Mouse (Mus musculus) lung, embryonic 14.5 days (tissue): ENCODE data around the gene Gm10160. TPM values are rescaled to one million over a fixed set of nuclear protein-coding genes. Genes with fewer than 3 reads are reported as not detected.
A peak's percentile ranks its signal among the peaks of the same experiment; 100 is the strongest.

Experiments used
- ATAC-seq: fragments of 200-750 bp; cut with Nextera tagmentation; 2 replicates; pipeline ENCODE4 v1.8.0; 2017; ENCODE audit warnings: mild to moderate bottlenecking, moderate TSS enrichment, moderate library complexity; ENCODE audit not compliant: insufficient read depth
- DNase-seq: peaks from one replicate; pipeline ENCODE4 v3.0.0-alpha.2; 2015
- H3K27ac ChIP-seq: fragments of 300-500 bp; sonication (generic); 2 replicates; pipeline ENCODE4 v1.5.1; 2014; ENCODE audit warnings: low read depth, mild to moderate bottlenecking, moderate library complexity
- H3K27me3 ChIP-seq: fragments of 300-500 bp; sonication (generic); 2 replicates; pipeline ENCODE4 v1.6.1; 2014; ENCODE audit warnings: low read length, control low read depth; ENCODE audit not compliant: insufficient read depth
- H3K36me3 ChIP-seq: fragments of 300-500 bp; sonication (generic); 2 replicates; pipeline ENCODE4 v1.6.1; 2014; ENCODE audit warnings: control low read depth; ENCODE audit not compliant: insufficient read depth
- H3K4me1 ChIP-seq: fragments of 300-500 bp; sonication (generic); 2 replicates; pipeline ENCODE4 v1.6.1; 2014; ENCODE audit warnings: antibody characterized with exemption, control low read depth; ENCODE audit not compliant: insufficient read depth
- H3K4me2 ChIP-seq: fragments of 300-500 bp; sonication (generic); 2 replicates; pipeline ENCODE4 v1.6.1; 2014; ENCODE audit warnings: mild to moderate bottlenecking
- H3K4me3 ChIP-seq: fragments of 300-500 bp; sonication (generic); 2 replicates; pipeline ENCODE4 v1.5.1; 2014; ENCODE audit warnings: low read depth, low read length
- H3K9ac ChIP-seq: fragments of 300-500 bp; sonication (generic); 2 replicates; pipeline ENCODE4 v1.6.1; 2014
- H3K9me3 ChIP-seq: fragments of 300-500 bp; sonication (generic); 2 replicates; pipeline ENCODE4 v1.6.1; 2016; ENCODE audit warnings: low read depth, low read length, control low read depth
- CTCF ChIP-seq: IDR thresholded peaks from 2 replicates; pipeline ENCODE4 v1.5.1; 2016; ENCODE audit warnings: antibody characterized with exemption, low read depth
- WGBS: fragments of 180-500 bp; shearing (Covaris S2); extraction: QIAGEN DNeasy Blood & Tissue Kit; methylation state at CpG from one replicate; pipeline ENCODE4 v1.1.7; 2014; 5-methylcytosine and 5-hydroxymethylcytosine counted together
- polyA plus RNA-seq: library from polyadenylated mRNA; unstranded; fragments of >200 nt; fragmentation: Nextera tagmentation; extraction: Ambion mirVana; gene quantifications from 2 replicates; pipeline ENCODE4 v1.2.1, GENCODE M21; 2014

Gm10160 gene
- polyA plus RNA-seq, 1 experiment from 2014 or later, result not detected

- H3K4me3 ChIP-seq, result no peak overlapping the region
- H3K4me1 ChIP-seq, result 0 out of 2 replicates have a peak, but pooled peaks cover 3% of the 10 kb centered on the region
- H3K4me2 ChIP-seq, result no peak overlapping the region
- no peak overlapping the region for H3K9ac ChIP-seq
- no peak for TF ChIP-seq CTCF
- H3K27ac ChIP-seq, result no peak overlapping the region
- no peaks in the 10 kb centered on the region for H3K36me3 ChIP-seq
- H3K27me3 ChIP-seq, result no peaks in the 10 kb centered on the region
- DNase-seq, result no peak
- H3K9me3 ChIP-seq, result no peaks in the 10 kb centered on the region
- ATAC-seq, result no peak
- 42% methylated on average over 9 of the region's 9 CpGs for WGBS
These were observed 19.8 kb upstream of the Gm10160 start for GRCm38 (mm10) chr7:81875372-81875771.

GRCm38 (mm10) chr7:81874636-81875035, 19.0 kb upstream of the Gm10160 start:
- Histone ChIP-seq H3K27ac (no peak overlapping the region), H3K4me1 (0 out of 2 replicates have a peak, but pooled peaks cover 3% of the 10 kb centered on the region), H3K36me3 (no peaks in the 10 kb centered on the region), H3K27me3 (no peaks in the 10 kb centered on the region), H3K9ac (no peak overlapping the region), H3K4me3 (no peak overlapping the region), H3K4me2 (no peak overlapping the region), H3K9me3 (no peaks in the 10 kb centered on the region)
- TF ChIP-seq CTCF, result no peak
- ATAC-seq, result no peak
- no peak for DNase-seq
- WGBS, result 72% methylated on average over 6 of the region's 6 CpGs

DNA sequence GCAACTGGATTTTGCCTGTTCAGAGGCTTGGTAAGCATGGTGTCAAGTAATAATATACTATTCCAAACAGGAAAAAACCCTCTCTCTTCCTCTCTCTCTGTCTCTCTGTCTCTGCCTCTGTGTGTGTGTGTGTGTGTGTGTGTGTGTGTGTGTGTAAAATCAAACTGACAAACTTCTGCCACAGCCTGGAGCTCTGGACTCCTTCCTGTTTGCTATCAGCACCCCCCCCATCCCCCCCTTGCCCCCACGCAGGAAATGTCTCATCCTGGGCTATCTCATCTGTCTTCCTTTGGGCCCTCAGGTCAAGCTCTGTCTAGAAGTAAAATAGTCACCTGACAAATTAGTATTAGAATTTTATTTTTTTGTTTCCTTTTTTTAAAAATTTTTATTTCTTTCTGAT, 18.2 kb upstream of the Gm10160 start:
- no peak overlapping the region for H3K9ac ChIP-seq
- DNase-seq (no peak), ATAC-seq (no peak)
- H3K4me3 ChIP-seq, result no peak overlapping the region
- no peaks in the 10 kb centered on the region for H3K27me3 ChIP-seq
- H3K36me3 ChIP-seq, result no peaks in the 10 kb centered on the region
- no peak overlapping the region for H3K4me2 ChIP-seq
- H3K4me1 ChIP-seq, result 0 out of 2 replicates have a peak, but pooled peaks cover 3% of the 10 kb centered on the region
- H3K27ac ChIP-seq, result no peak overlapping the region
- WGBS, result 15% methylated on average over 1 of the region's 1 CpGs
- H3K9me3 ChIP-seq, result no peaks in the 10 kb centered on the region
- TF ChIP-seq CTCF, result no peak

GRCm38 (mm10) chr7:81872493-81873013, 17.0 kb upstream of the Gm10160 start:
- Histone ChIP-seq H3K4me1 (0 out of 2 replicates have a peak, but pooled peaks cover 3% of the 10 kb centered on the region), H3K9me3 (no peaks in the 10 kb centered on the region), H3K4me2 (no peak overlapping the region), H3K36me3 (no peaks in the 10 kb centered on the region), H3K27ac (no peak overlapping the region), H3K4me3 (no peak overlapping the region), H3K27me3 (no peaks in the 10 kb centered on the region), H3K9ac (no peak overlapping the region)
- ATAC-seq (peak; percentile 81), DNase-seq (peak; percentile 67)
- no peak for TF ChIP-seq CTCF
- WGBS, result 25% methylated on average over 13 of the region's 13 CpGs

DNA sequence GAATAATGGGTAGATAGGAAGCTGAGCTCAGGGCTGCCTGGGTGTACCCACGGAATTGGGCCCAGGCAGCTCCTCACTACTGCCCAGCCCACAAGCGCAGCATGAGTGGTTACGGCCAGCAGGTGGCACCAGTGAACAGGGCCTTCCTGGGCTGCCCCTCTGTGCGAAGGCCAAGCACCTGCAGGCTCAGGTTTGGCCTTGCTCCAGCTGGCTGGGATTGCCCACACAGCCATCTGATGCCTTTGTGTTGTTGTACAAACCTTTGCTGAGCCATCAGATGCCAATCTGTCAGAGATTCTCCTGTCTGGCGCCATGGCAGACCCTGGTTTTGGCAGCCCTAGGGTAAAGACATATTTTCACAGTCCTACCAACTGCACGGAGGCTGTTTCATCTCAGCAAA, 12.6 kb upstream of the Gm10160 start:
- Histone ChIP-seq H3K4me1 (no peaks in the 10 kb centered on the region), H3K4me2 (no peak overlapping the region), H3K9me3 (no peaks in the 10 kb centered on the region), H3K4me3 (no peak overlapping the region), H3K36me3 (no peaks in the 10 kb centered on the region; the same call in 1 of the 2 replicates), H3K27ac (no peak overlapping the region), H3K9ac (no peak overlapping the region), H3K27me3 (no peaks in the 10 kb centered on the region)
- 28% methylated on average over 6 of the region's 6 CpGs for WGBS
- peak; percentile 87 for DNase-seq
- peak; percentile 50; the same call in 1 of the 2 replicates for ATAC-seq
- peak; percentile 94 for TF ChIP-seq CTCF

DNA sequence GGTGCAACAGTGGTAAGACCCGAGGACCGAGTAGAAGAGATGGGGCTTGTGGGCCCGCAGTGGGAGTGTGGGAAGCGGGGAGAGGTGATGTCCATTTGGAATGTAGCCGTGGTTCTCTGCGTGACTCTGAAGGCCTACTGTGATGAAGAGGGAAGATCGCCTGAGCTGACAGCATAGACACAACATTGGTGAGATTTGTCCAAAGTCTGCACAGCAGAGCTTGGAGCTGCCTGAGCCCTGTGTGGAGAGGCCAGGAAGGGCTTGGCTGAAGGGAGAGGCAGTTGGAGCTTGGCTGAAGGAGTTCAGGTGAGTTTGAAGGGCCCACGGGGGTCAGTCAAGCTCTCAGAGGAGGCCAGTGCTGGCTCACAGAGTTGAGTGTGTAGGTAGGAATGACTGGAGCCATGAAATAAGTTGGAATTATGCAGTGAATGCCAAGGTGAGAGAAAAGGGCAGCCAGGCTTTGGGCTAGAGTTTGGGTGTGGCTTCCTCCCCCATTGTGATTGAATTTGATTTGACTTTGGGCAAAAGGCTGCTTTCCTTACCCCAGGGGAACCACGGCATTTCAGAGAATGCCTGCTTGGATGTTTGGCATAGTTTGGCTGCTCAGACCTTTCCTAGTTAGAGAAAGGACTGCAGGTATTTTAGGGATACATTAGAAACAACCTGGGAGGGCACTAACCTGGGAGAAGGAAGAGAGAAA, 11.8 kb upstream of the Gm10160 start:
- no peak for ATAC-seq
- 79% methylated on average over 9 of the region's 9 CpGs for WGBS
- no peak overlapping the region for H3K4me2 ChIP-seq
- no peak for DNase-seq
- H3K9ac ChIP-seq, result no peak overlapping the region
- no peak for TF ChIP-seq CTCF
- H3K27ac ChIP-seq, result no peak overlapping the region
- no peak overlapping the region for H3K4me3 ChIP-seq
- no peaks in the 10 kb centered on the region; the same call in 1 of the 2 replicates for H3K36me3 ChIP-seq
- H3K4me1 ChIP-seq, result no peaks in the 10 kb centered on the region
- H3K27me3 ChIP-seq, result no peaks in the 10 kb centered on the region
- no peaks in the 10 kb centered on the region for H3K9me3 ChIP-seq

- WGBS, result 91% methylated on average over 6 of the region's 6 CpGs
- no peak for DNase-seq
- no peak for ATAC-seq
These were observed 10.3 kb upstream of the Gm10160 start for GRCm38 (mm10) chr7:81865937-81866336.

More at GRCm38 (mm10) chr7:81865937-81866336, 10.3 kb upstream of the Gm10160 start:
- Histone ChIP-seq H3K36me3 (no peaks in the 10 kb centered on the region; the same call in 1 of the 2 replicates), H3K4me1 (no peaks in the 10 kb centered on the region), H3K27ac (no peak overlapping the region), H3K4me3 (no peak overlapping the region), H3K27me3 (no peaks in the 10 kb centered on the region), H3K9me3 (no peaks in the 10 kb centered on the region), H3K9ac (no peak overlapping the region), H3K4me2 (no peak overlapping the region)
- TF ChIP-seq CTCF, result no peak
